Mouse (Mus musculus): ENCODE measurements around the gene Olfr827.

- no peak for TF ChIP-seq POLR2A (IDR thresholded peaks at IDR 0.05; ENCODE audit: low read depth, low read length)
- no peak for TF ChIP-seq CTCF (IDR thresholded peaks at IDR 0.05; ENCODE audit: extremely low read depth, insufficient read depth, insufficient read length, insufficient replicate concordance)
Observed at GRCm38 (mm10) chr10:130263203-130263602, 49.0 kb upstream of the Olfr827 start.

Measured in spleen, adult 2 months (tissue).